Mouse (Mus musculus) embryonic fibroblast, embryonic 13.5 days (primary cell): ENCODE data around the gene Klhdc7b.

ENCODE experiments used
- CTCF ChIP-seq: IDR thresholded peaks from 2 replicates; pipeline ENCODE4 v1.5.1; 2011; ENCODE audit warnings: mild to moderate bottlenecking, control low read depth, low read length, moderate library complexity, borderline replicate concordance; ENCODE audit not compliant: insufficient read depth
- POLR2A ChIP-seq: IDR thresholded peaks from 2 replicates; pipeline ENCODE4 v1.6.1; 2011; ENCODE audit warnings: low read depth, mild to moderate bottlenecking, control low read depth, low read length, moderate library complexity

GRCm38 (mm10) chr15:89336422-89336821 lies 48.3 kb upstream of the Klhdc7b start:
- TF ChIP-seq POLR2A: no peak
- TF ChIP-seq CTCF: no peak
